Mouse (Mus musculus) heart, postnatal 0 days (tissue): ENCODE results near the gene Arfip2. TPM values are rescaled to one million over a fixed set of nuclear protein-coding genes. Genes with fewer than 3 reads are reported as not detected.

Experiments
- ATAC-seq: fragments of 200-750 bp; cut with Nextera tagmentation; 2 replicates; pipeline ENCODE4 v1.8.0; 2017; ENCODE audit warnings: low read depth, moderate number of reproducible peaks, moderate library complexity; ENCODE audit not compliant: insufficient read depth
- DNase-seq: peaks from one replicate; pipeline ENCODE4 v3.0.0-alpha.2; 2016; ENCODE audit warnings: low spot score
- H3K27ac ChIP-seq: fragments of 300-500 bp; sonication (generic); 2 replicates; pipeline ENCODE4 v1.5.1; 2014; ENCODE audit warnings: low read depth, mild to moderate bottlenecking
- H3K27me3 ChIP-seq: fragments of 300-500 bp; sonication (generic); 2 replicates; pipeline ENCODE4 v1.6.1; 2014; ENCODE audit warnings: low read length, mixed read lengths; ENCODE audit not compliant: control insufficient read depth, insufficient read depth
- H3K36me3 ChIP-seq: fragments of 300-500 bp; sonication (generic); replicated peaks from 2 replicates; pipeline ENCODE4 v1.6.1; 2014; ENCODE audit warnings: low read length, mixed read lengths; ENCODE audit not compliant: control insufficient read depth, insufficient read depth
- H3K4me1 ChIP-seq: fragments of 300-500 bp; sonication (generic); 2 replicates; pipeline ENCODE4 v1.6.1; 2014; ENCODE audit warnings: antibody characterized with exemption; ENCODE audit not compliant: control insufficient read depth, insufficient read depth
- H3K4me2 ChIP-seq: fragments of 300-500 bp; sonication (generic); 2 replicates; pipeline ENCODE4 v1.6.1; 2014; ENCODE audit warnings: low read depth, mild to moderate bottlenecking, low read length, moderate library complexity
- H3K4me3 ChIP-seq: fragments of 300-500 bp; sonication (generic); 2 replicates; pipeline ENCODE4 v1.5.1; 2014; ENCODE audit warnings: low read depth, low read length
- H3K9ac ChIP-seq: fragments of 300-500 bp; sonication (generic); replicated peaks from 2 replicates; pipeline ENCODE4 v1.6.1; 2014; ENCODE audit warnings: low read depth, low read length, mixed read lengths
- H3K9me3 ChIP-seq: fragments of 300-500 bp; sonication (generic); replicated peaks from 2 replicates; pipeline ENCODE4 v1.6.1; 2016; ENCODE audit warnings: low read length; ENCODE audit not compliant: control insufficient read depth
- CTCF ChIP-seq: IDR thresholded peaks from 2 replicates; pipeline ENCODE4 v1.5.1; 2016; ENCODE audit warnings: antibody characterized with exemption, control low read depth, low read depth
- EP300 ChIP-seq: IDR thresholded peaks from 2 replicates; pipeline ENCODE4 v1.6.1; 2016; ENCODE audit warnings: antibody characterized with exemption, low read depth
- WGBS: fragments of 180-500 bp; shearing (Covaris S2); extraction: QIAGEN DNeasy Blood & Tissue Kit; methylation state at CpG from one replicate; pipeline ENCODE4 v1.1.7; 2014; 5-methylcytosine and 5-hydroxymethylcytosine counted together
- polyA plus RNA-seq: library from polyadenylated mRNA; unstranded; fragments of >200 nt; fragmentation: Nextera tagmentation; extraction: Ambion mirVana; gene quantifications from 2 replicates; pipeline ENCODE4 v1.2.1, GENCODE M21; 2015
- total RNA-seq: library from RNA; depleted of rRNA; stranded (reverse); fragments of >200 nt; gene quantifications from 2 replicates; pipeline ENCODE4 v1.2.3, GENCODE M21; 2014; ENCODE audit warnings: low replicate concordance; rRNA removed

The Arfip2 gene
- 53.4 and 80.4 TPM in 2 replicates for total RNA-seq
- polyA plus RNA-seq, result 31.7 and 32.9 TPM in 2 replicates

DNA sequence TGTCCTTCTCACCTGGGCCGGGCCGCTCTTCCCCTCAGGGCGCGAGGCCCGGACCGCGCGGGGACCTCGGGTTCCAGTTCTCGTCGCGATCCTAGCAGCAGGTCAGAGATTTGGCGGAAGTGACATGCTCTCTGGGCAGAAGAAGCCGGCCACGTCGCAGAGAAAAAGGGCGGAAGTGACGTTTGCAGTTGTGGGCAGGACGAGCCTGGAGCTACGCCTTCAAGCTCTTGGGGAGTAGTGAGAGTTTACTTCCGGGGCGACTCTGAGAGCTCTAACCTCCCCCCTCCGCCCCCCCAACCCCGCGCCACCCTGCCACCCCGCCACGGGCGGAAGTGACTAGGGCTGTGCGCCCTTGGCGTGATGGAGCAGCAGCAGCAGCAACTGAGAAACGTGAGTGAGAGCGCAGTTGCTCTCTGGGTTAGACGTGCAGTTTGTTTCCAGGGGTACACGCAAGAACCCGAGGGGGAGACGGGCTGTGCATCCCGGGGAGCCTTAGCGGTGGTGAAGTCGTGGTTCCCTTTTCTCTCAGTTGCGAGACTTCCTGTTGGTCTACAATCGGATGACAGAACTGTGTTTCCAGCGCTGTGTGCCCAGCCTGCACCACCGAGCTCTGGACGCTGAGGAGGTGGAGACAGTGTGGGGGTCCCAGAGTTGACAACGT is at the start of gene Arfip2, which contains the start of gene Gm45799:
TSS of gene Arfip2 (minus strand) at position 184 of the 661 bp plus-strand sequence.
TSS of gene Gm45799 (plus strand) at position 320 of the 661 bp plus-strand sequence.
- H3K4me3 ChIP-seq, result peak within 1 kb of the TSS; percentile 84
- peak; percentile 97 for ATAC-seq
- H3K9me3 ChIP-seq, result no peaks in the 10 kb centered on the region
- no peak for TF ChIP-seq CTCF
- TF ChIP-seq EP300, result no peak
- H3K27ac ChIP-seq, result peak within 1 kb of the TSS; percentile 94
- H3K9ac ChIP-seq, result peak within 1 kb of the TSS; percentile 85
- DNase-seq, result peak; percentile 99
- H3K4me2 ChIP-seq, result peak within 1 kb of the TSS; percentile 92
- no peaks in the 10 kb centered on the region for H3K27me3 ChIP-seq
- H3K4me1 ChIP-seq, result peaks cover 22% of the 10 kb centered on the region
- peaks cover 41% of the 10 kb centered on the region for H3K36me3 ChIP-seq
- WGBS, result under 1% methylated on average over 45 of the region's 45 CpGs

DNA sequence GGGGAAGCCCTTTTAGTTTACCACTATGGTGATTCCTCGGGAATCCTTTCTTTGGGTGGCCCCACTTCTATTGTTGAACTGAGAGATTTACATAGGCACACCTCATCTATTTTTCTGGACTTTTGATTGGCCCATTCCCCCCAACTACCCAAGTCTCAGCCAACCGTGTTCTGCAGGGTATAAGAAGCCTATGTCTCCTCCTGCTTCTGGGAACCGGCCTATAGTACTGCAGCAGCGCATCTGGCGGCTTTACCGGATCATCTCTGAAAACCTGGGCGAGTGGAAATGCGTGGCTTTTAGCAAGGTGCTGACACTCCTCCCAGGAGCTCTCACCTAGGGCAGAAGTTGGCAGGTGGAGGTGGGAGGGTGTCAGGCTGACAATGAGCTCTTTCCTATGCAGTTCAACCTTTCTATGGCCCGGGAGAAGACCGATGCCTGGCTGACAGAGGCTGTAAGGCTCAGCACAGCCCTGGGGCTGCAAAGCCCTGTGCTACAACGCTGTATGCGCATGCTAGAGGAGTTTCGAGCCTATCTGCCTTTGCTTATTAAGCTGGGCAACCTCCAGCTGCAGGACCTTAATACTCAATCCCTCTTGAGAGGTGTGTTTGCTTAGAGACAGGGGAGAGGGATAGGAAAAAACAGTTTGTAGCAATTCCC is 45.5 kb upstream of the Arfip2 start:
- no peak overlapping the region for H3K4me3 ChIP-seq
- TF ChIP-seq EP300, result no peak
- no peak for TF ChIP-seq CTCF

DNA sequence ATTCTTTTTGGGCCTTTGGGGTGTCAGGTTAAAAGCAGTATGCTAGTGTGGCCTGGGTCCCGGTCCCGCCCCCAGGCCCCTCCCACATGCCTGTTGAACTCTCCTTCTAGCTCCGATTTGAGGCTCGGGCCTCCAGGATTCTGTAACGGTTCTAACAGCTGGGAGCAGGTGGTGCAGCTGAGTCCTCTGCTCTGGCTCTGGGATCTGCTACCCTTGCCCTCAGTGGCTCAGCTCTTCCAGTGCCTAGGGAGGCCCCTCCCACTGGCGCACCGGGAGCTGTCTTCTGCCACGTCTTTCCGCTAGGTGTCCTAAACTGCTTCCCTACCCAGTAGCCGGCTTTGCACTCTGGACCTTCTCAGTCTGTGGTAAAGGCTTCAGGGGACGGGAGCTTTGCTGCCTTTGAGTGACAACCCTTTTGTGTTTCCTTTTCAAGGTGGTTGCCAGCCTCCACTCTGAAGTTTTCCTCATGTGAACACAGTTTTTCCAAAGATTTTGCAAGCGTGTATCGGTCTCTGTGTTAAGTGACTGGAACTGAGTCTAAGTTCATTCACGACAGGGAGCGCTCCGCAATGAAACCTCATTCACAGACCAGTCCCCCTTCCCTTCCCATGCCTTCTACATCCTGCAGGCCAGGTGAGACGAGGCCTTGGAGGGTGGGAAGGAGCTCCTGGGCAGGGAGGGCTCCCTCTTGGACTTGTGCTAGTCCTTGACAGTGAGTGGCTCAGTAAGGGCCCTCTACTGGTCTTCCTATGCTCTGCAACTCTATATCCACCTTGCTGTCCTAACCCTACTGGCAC is 10.6 kb upstream of the Arfip2 start, which contains the start of gene Dnhd1:
TSS of gene Dnhd1 (plus strand) at position 189 of the 797 bp plus-strand sequence.
- Histone ChIP-seq H3K36me3 (no peaks in the 10 kb centered on the region), H3K4me1 (no peaks in the 10 kb centered on the region; the same call in 1 of the 2 replicates), H3K27ac (peak within 1 kb of the TSS; percentile 44; the same call in 1 of the 2 replicates), H3K4me2 (peak within 1 kb of the TSS; percentile 90), H3K27me3 (no peaks in the 10 kb centered on the region), H3K9me3 (no peaks in the 10 kb centered on the region), H3K9ac (peak within 1 kb of the TSS; percentile 51; the same call in 1 of the 2 replicates), H3K4me3 (peak within 1 kb of the TSS; percentile 51)
- ATAC-seq, result peak; percentile 93
- WGBS, result 2% methylated on average over 17 of the region's 17 CpGs
- peak; percentile 86 for DNase-seq
- TF ChIP-seq EP300 (no peak), CTCF (peak; percentile 65)

More for the DNA sequence above, 45.5 kb upstream of the Arfip2 start:
- 17% methylated on average over 13 of the region's 13 CpGs for WGBS
- H3K4me1 ChIP-seq, result no peaks in the 10 kb centered on the region
- no peak overlapping the region for H3K4me2 ChIP-seq
- DNase-seq (no peak), ATAC-seq (no peak)
- no peak overlapping the region for H3K9ac ChIP-seq
- H3K27ac ChIP-seq, result no peak overlapping the region
- H3K9me3 ChIP-seq, result no peaks in the 10 kb centered on the region
- no peaks in the 10 kb centered on the region for H3K27me3 ChIP-seq
- no peaks in the 10 kb centered on the region for H3K36me3 ChIP-seq

DNA sequence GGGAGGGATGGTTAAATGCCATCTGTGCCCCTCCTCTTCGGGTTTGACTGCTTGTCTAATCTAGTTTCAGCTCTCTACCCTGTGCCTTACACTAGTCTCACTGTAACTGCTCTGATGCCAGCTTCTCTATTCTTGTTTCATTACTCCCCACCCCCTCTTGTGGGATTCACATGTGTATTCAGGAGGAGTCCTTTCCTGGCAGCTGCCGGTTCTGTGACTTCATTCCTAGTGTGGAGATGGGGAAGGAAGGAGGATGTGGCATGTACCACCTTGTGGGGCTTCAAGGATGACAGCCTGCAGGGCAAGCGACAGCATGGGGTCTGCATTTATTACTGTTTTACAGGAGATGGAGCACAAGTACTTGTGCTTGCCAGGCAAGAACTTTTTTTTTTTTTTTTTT is 1.7 kb upstream of the Arfip2 start:
- H3K9ac ChIP-seq, result no peak overlapping the region
- peaks cover 20% of the 10 kb centered on the region for H3K4me1 ChIP-seq
- no peaks in the 10 kb centered on the region for H3K27me3 ChIP-seq
- H3K27ac ChIP-seq, result peak overlapping the region; percentile 94
- H3K9me3 ChIP-seq, result no peaks in the 10 kb centered on the region
- WGBS, result 54% methylated on average over 3 of the region's 3 CpGs
- H3K4me2 ChIP-seq, result peak overlapping the region; percentile 92
- DNase-seq, result no peak
- H3K4me3 ChIP-seq, result no peak overlapping the region
- peaks cover 26% of the 10 kb centered on the region for H3K36me3 ChIP-seq
- TF ChIP-seq EP300, result no peak
- no peak for TF ChIP-seq CTCF
- no peak for ATAC-seq

DNA sequence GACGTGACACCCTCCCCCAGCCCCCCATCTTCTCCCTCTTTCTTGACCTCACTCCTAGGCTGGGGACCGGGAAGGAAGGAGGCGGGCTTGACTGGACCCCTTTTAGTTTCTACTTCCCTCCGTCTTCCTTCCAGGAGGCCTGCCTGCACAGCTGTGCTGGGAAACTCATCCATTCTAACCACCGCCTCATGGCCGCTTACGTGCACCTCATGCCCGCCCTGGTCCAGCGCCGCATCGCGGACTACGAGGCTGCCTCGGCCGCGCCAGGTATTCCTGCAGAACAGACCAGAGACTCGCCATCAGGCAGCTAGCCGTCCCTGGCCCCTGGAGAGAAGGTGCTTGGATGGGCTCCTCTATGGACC is 659 bp upstream of the Arfip2 start:
- ATAC-seq, result peak; percentile 16; the same call in 1 of the 2 replicates
- under 1% methylated on average over 18 of the region's 18 CpGs for WGBS

More for the DNA sequence above, 659 bp upstream of the Arfip2 start:
- no peaks in the 10 kb centered on the region for H3K27me3 ChIP-seq
- H3K27ac ChIP-seq, result peak overlapping the region; percentile 94
- DNase-seq, result no peak
- H3K4me3 ChIP-seq, result peak overlapping the region; percentile 84
- peaks cover 22% of the 10 kb centered on the region for H3K4me1 ChIP-seq
- peaks cover 36% of the 10 kb centered on the region for H3K36me3 ChIP-seq
- H3K9ac ChIP-seq, result peak overlapping the region; percentile 85
- peak overlapping the region; percentile 92 for H3K4me2 ChIP-seq
- no peaks in the 10 kb centered on the region for H3K9me3 ChIP-seq
- no peak for TF ChIP-seq EP300
- no peak for TF ChIP-seq CTCF
